Mouse (Mus musculus) CD4-positive, CD25-positive, alpha-beta regulatory T cell, adult 2 months (primary cell): ENCODE results near the gene Zfyve1.
"Not testable (repeated sequence)": the region's sequence is repeated elsewhere in the genome, so short reads cannot be mapped to it uniquely, and the experiment has no call there.

Experiments used
- DNase-seq: peaks from one replicate; pipeline ENCODE4 v3.0.0-alpha.2; 2012; ENCODE audit warnings: low read depth, low spot score

The Zfyve1 gene

DNA sequence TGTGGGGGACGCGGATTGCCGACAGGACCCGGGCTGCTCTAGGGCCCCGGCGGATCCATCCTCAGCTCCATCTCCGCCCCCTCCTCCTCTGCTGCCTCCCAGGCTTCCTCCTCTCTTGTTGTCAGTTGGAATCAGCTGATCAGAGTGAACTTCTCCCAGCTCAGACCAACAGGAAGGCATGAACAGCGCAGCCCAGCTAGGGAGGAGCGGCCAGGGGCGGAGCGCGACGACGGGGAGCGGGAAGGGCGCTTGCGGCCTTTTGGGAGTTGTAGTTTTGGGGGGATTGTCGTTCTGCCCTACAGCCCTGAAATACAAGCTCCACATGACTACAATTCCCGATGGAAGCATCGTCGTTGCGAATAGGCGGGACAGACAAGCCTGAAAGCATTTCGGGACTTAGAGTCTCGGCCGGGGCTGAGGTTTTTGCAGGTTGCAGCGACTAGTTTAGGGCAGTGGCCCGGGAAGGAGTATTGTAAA lies at the start of gene Zfyve1:
TSS of gene Zfyve1 (minus strand) at position 198 of the 477 bp plus-strand sequence.
- peak; percentile 92 for DNase-seq

- no peak for DNase-seq
Measured at GRCm38 (mm10) chr12:83643116-83643515, 46.1 kb upstream of the Zfyve1 start.

GRCm38 (mm10) chr12:83641233-83641632 lies 44.2 kb upstream of the Zfyve1 start:
- DNase-seq: no peak

- no peak for DNase-seq
Measured at GRCm38 (mm10) chr12:83633807-83634206, 36.8 kb upstream of the Zfyve1 start.

- DNase-seq: peak; percentile 62
Measured at GRCm38 (mm10) chr12:83632680-83633025, 35.6 kb upstream of the Zfyve1 start.

- DNase-seq: peak; percentile 99
Measured at GRCm38 (mm10) chr12:83631743-83632679, 35.0 kb upstream of the Zfyve1 start.

DNA sequence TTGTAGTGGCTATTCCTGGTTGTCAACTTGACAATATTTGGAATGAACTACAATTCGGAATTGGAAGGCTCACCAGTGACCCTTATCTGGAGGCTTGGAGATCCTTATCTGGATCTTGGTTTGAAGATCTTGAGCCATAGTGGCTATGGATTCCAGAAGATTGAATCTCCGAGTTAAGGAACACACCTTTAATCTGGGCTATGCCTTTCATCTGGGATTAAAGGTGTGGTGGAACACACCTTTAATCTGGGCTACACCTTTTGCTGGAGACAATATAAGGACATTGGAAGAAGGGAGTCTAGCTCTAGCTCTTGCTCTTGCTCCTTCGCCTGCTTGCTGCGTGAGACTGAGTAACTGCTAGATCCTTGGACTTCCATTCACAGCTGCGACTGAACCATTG lies 33.9 kb upstream of the Zfyve1 start, which contains the start of gene Rbm25:
TSS of gene Rbm25 (plus strand) at position 301 of the 400 bp plus-strand sequence.
- DNase-seq: not testable (repeated sequence)

- DNase-seq: no peak
Measured at GRCm38 (mm10) chr12:83624321-83624720, 27.3 kb upstream of the Zfyve1 start.

- no peak for DNase-seq
Measured at GRCm38 (mm10) chr12:83622031-83622755, 25.2 kb upstream of the Zfyve1 start.

- peak; percentile 28 for DNase-seq
Measured at GRCm38 (mm10) chr12:83620694-83621093, 23.7 kb upstream of the Zfyve1 start.

DNA sequence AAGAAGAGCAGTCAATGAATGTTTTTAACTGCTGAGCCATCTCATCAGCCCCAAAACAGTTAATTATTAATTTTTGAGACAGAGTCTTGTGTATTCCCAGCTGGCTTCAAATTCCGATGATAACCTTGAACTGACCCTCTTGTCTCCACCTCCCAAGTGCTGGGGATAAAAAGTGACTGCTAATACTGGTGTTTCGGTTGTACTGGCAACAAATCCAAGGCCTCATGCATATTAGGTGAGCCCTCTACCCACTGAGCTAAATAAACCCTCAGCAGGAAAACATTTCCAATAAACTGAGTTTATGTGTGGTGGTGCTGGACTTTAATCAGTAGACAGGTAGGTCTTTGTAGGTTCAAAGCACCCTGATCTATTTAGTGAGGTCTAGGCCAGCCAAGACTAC lies 22.0 kb upstream of the Zfyve1 start:
- DNase-seq: no peak

GRCm38 (mm10) chr12:83617261-83617660 lies 20.2 kb upstream of the Zfyve1 start:
- DNase-seq: no peak

GRCm38 (mm10) chr12:83606411-83606810 lies 9.4 kb upstream of the Zfyve1 start:
- DNase-seq: not testable (repeated sequence)

DNA sequence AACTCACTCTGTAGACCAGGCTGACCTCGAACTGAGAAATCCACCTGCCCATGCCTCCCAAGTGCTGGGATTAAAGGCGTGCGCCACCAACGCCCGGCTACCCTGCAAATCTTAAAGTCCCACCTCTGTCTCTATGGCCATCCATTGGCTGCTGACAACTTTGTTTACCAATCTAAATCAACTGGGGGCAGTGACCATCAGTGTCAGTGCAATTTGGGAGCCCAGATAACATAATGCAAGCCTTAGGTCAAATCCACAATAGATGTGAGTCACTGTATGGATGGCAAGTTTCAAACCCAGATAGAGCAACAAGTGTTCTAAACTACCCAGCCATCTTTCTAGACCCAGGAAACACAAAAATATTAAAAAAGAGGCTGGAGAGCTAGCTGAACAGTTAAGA lies 5.3 kb upstream of the Zfyve1 start:
- DNase-seq: no peak

DNA sequence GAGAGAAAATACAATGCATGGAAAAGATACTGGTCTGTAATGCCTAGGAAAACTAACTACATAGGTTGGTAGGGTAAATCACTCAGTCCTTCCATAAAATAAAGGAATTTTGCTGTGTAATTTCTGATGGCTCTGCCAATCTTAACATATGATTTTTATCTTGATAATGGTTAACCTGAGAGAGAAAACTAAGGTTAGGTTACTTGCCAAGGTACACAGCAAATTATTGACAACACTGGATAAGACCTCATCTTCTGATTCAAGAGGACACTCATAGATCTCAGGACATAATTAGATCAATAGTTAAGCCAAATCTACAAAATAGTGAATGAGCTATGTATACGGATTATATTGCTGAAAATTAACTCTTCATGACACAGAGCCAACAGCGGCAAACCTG lies 859 bp upstream of the Zfyve1 start:
- no peak for DNase-seq

GRCm38 (mm10) chr12:83596191-83596954 lies 649 bp downstream of the Zfyve1 start:
- DNase-seq: peak; percentile 3

- no peak for DNase-seq
Measured at GRCm38 (mm10) chr12:83594454-83595040, 2.5 kb downstream of the Zfyve1 start.

DNA sequence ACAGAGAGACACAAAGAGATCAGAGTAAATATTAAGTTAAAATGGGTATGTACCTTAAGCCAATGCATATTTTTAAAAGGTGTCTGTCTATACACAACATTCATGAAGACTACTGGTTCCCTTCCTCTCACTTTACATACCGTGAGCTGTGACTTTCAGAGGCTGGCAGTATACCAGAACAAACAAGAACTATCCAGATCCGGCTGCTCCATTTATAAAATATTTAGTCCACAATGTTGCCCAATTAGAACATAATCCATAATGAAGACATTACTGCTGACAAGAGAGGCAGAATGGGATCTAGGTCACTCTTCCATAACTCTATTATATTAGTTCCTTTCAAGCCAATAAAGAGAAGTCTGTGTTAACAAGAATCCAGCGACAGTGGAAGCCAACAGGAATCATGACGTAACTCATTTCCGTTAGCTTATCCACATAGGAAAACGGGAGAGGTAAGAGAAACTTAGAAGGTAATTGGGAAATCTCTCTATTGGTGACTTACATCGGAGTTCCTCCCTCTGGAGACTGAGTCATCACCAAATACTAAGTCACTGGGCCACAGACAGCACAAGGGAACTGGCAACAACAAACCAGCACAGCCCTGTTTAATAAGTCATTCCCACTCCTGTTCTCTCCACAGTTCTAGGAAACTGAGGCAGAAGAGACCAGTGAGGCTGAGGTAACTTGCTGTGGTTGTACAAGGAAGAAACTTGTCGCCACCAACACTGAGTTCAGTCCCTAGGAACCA lies 5.1 kb downstream of the Zfyve1 start:
- DNase-seq: no peak

GRCm38 (mm10) chr12:83586628-83587027 lies 10.4 kb downstream of the Zfyve1 start:
- DNase-seq: no peak

- no peak for DNase-seq
Measured at GRCm38 (mm10) chr12:83582747-83583146, 14.3 kb downstream of the Zfyve1 start.

GRCm38 (mm10) chr12:83582106-83582505 lies 14.9 kb downstream of the Zfyve1 start:
- no peak for DNase-seq
